Mouse (Mus musculus): ENCODE data around the gene Prss57.

The Prss57 gene

DNA sequence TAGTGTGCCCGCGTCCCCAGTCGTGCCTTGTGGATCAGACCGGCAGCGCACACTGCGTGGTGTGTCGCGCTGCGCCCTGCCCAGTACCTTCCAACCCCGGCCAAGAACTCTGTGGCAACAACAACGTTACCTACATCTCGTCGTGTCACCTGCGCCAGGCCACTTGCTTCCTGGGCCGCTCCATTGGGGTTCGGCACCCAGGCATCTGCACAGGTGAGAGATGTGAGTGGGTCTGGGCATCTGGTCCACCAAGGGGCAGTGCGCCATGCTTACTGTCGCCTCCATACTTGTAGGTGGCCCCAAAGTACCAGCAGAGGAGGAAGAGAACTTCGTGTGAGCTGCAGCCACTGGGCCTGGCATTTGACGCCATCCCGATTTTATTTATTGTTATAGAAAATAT, 9.6 kb downstream of the Prss57 start:
- 26% methylated on average over 21 of the region's 21 CpGs for WGBS

DNA sequence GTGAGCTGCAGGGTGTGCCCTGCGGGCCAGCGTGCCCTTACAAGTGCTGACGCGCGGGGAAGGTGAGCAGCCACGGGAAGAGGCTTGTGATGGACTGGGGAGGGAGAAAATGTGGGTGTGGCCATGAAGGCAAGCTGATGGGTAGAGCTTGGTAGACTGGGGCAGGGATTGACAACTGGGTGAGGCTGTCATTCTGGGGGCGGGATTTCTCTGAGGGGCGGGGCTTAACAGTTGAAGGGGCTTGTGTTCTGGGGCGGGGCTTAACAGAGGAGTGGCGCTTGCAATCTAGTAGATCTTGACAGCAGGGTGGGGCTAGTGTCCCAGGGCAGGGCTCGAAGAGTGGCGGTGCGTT, 10.1 kb downstream of the Prss57 start:
- 3% methylated on average over 13 of the region's 13 CpGs for WGBS

DNA sequence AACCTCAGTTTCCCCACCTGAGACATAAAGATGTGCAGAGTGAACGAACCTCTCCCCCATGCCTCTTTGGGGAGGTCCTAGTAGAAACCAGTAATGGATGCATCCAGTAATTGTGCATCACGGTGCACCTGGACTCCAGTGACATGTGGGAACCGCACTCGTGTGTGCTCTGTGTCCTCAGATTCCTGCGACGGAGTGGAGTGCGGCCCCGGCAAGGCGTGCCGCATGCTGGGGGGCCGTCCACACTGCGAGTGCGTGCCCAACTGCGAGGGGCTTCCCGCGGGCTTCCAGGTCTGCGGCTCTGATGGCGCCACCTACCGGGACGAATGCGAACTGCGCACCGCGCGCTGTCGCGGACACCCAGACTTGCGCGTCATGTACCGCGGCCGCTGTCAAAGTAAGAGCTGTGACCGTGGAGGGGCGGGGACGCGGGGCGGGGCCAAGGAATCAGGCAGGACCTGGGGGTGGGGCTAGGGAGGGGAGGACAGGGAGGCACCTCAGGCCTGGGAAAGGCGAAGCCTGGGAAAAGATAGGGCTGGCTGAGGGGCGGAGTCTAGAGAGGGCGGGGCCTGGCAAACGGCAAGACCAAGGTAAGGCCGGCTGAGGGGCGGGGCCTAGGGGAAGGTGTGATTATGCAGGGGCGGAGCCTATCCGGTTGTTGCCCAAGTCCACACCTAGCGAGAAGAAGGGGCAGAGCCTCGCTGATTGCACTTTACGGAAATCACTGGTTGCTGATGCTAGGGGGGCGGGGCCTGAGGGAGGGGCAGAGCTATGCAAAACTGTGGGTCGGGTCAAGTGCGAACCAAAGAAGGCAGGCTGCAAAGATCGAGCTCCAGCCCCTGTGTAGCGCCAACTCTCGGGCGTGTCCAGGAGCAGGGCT, 10.7 kb downstream of the Prss57 start:
- 1% methylated on average over 55 of the region's 55 CpGs for WGBS

DNA sequence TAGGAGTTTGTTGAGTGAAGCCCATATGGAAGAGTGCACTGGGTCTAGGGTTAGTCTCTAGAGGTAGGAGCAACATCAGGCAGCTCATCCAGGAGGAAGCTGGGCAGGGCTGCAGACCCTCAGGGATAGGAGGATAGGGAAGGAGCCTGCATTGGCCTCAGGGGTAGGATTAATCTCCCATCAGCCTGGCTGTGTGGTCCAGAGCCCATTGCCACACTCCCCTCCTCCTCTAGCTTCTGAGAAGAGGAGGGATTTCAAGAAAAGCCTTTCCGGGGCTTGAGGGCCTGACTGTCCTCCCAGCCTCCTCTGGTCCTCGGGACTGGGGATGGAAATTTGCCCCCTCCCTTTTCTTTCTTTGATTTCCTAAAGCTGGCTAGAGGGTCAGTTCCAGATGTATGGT, 11.6 kb downstream of the Prss57 start:
- WGBS, result 29% methylated on average over 2 of the region's 2 CpGs

DNA sequence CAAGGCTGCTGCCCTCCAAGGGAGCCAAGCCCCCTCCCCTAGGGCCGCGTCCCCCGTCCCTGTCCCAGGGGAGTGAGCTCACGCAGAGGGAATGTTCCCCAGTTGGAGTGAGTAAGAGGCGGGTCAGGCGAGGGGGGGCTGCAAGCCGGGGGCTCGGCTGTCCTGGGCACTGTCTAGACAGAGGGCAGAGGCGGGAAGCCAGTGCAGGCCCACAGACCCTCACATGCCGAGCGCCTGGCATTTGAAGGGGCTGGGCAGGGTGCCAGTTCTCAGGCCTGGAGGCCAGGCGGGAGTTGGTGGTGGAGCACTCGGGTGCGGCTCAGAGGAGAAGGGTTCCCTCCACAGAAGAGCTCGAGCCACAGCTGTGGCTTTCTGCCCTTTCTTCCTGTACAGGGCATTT, 12.8 kb downstream of the Prss57 start:
- WGBS, result 27% methylated on average over 15 of the region's 15 CpGs

DNA sequence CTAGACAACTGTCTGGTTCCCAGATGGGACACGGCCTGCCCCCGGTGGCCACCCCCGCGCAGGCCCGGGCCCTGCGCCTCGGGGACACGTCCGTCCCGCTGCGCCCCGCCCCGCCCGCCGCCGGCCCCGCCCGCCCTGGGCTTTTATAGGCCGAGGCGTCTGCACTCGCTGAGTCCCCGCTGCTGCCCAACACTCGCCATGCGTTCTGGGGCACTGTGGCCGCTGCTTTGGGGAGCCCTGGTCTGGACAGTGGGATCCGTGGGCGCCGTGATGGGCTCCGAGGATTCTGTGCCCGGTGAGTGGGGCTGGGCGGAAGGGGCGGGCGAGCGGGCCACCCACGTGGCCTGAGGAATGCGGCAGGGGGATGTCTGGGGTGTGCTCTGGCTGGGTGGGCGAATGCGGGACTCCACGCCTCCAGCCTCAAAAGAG, 13.6 kb downstream of the Prss57 start, which contains the start of gene Fstl3:
Gene Fstl3 (plus strand): TSS at position 170 of the 429 bp plus-strand sequence.
- 5% methylated on average over 39 of the region's 39 CpGs for WGBS

DNA sequence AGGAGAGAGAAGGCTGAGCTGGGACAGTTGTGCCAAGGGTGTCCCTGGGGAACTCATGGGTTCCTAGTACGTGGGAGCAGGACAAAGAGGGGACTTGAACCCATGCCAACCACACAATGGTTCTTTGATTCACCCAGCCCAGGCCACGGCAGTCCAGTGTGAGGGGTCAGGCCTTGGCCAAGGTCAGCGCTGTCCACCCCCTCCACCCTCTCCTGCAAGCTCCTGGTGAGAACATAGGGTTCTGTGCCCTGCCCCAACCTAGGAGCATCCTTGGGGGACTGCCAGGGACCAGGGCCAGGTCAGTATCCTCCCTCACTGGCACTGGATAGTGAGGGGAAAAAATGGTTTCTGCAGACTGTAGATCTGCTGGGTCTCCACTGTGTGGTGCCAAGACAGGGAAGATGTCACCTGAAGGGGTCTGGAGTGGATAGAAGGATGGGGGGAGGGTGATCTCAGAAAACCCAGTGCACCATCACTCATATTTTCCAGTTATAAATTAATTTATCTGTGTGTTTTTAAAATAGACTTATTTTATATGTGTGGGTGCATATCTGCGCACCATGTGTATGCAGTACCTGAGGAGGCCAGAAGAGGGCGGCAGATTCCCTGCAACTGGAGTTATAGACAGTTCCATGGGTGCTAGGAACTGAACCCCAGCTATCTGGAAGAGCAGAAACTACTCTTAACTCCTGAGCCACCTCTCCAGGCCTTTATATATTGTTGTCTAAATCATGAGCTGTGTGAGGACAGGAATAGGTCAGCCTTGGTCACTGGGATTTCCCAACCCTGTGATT, 16.1 kb downstream of the Prss57 start:
- 47% methylated on average over 5 of the region's 5 CpGs for WGBS

DNA sequence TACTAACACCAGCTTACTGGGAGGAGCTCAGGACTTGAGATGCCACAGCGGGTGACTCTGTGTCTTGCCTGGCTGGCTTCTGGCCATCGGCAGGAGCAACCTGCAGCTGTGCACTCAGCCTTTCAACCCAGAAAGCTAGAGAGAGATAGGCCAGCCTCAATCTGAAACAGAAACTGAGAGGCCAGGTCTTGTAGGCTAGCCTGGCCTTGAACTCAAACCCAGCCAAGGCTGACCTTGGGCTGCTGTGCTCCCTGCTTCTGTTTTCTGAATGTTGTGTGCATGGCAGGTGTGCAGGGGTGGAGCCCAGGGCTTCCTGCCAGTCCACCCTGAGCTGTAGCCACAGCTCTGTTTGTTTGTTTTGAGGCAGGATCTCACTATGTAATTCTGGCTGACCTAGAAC, 17.6 kb downstream of the Prss57 start:
- WGBS, result 92% methylated on average over 2 of the region's 2 CpGs

DNA sequence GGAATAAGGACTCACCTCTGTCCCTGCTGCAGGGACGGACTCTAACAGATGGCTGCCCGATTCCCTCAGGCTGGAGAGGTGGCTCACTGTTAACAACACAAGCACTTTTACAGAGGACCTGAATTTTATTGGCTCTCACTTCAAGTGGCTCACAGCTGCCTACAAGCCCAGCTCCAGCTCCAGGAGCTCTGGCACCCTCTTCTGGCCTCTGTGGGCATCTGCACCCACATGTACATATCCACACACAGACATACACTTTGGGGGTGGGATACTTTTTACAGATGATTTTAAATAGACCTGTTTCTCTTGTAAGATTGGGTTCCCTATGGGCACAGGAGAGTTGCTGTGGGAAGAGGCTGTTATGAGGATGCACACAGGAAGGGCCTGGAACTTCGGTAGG, 18.4 kb downstream of the Prss57 start:
- 88% methylated on average over 3 of the region's 3 CpGs for WGBS

DNA sequence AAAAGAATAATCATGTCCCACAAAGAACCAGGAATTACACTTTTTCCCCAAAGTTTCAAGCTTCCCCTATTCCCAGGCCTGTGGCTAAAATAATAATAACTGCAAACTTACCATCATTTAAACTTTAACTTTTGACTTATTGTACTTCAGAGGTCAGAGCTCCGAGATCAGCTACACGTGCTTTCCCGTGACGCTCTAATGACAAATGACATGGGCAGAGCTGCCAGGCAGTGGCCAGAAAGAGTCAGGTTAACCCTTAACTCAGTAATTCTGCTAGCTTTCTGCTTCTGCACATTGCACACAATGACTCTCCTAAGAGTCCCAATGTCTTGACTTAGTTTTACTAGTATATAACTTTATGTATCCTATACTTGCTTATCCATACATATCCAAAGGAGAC, 21.4 kb downstream of the Prss57 start:
- 88% methylated on average over 4 of the region's 4 CpGs for WGBS

DNA sequence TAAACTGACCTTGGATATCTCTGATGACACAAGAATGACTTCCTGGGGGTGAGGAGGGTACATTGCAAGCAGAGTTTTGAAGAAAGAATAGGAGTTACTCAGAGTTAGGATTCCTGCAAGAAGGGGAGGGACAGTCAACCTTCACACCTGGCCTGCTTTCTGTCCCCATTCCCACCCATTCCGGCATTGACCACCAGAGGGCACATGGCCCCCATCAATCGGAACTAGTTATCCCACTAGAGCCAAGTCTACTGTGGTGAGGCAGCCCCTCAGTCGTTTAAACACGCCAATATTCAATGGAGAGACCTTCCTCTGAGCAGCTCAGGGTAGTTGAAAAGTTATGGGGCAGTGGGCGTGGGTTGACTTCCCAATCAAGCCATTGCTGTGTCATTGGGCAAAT, 22.4 kb downstream of the Prss57 start:
- 0% methylated on average over 5 of the region's 5 CpGs for WGBS

DNA sequence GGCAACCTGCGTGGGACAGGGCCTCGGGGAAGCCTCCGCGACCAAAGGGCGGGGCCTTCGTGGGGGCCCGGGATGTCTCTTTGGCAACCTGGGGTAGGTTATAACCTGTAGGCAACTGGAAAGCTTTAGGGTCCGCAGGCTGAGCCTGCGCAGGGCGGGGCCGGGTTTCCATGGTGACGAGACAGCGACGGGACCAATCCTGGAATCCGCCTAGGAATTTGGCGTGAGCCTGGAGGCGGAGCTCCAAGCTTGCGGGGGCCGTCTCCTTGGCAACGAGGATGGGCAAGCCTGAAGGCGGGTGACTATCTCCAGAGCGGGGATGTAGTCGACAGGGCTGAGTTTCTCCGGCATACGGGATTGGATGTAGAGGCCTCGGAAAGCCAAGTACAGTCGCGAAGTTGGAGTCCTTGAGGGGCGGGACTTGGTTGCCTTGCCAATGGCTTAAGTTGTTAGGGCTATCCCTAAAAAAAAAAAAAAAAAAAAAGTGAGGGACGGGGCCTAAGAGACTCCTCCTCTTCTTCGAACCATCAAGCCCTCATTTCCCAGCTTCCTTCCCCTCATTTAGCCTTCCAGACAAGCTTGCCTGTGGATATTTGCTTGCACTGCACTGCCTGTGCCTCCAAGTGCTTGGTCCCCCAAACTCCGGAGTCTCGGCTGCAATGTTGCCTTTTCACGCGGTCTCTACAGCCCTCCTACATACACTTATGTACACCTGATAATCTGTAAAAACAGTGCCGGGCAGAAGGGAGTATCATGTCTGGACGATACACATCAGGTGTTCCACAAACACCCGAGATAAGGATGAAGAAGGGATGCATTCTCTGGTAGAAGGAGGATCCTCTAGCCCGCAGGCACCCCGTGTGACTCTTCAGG, 23.2 kb downstream of the Prss57 start:
- WGBS, result 4% methylated on average over 40 of the region's 40 CpGs

DNA sequence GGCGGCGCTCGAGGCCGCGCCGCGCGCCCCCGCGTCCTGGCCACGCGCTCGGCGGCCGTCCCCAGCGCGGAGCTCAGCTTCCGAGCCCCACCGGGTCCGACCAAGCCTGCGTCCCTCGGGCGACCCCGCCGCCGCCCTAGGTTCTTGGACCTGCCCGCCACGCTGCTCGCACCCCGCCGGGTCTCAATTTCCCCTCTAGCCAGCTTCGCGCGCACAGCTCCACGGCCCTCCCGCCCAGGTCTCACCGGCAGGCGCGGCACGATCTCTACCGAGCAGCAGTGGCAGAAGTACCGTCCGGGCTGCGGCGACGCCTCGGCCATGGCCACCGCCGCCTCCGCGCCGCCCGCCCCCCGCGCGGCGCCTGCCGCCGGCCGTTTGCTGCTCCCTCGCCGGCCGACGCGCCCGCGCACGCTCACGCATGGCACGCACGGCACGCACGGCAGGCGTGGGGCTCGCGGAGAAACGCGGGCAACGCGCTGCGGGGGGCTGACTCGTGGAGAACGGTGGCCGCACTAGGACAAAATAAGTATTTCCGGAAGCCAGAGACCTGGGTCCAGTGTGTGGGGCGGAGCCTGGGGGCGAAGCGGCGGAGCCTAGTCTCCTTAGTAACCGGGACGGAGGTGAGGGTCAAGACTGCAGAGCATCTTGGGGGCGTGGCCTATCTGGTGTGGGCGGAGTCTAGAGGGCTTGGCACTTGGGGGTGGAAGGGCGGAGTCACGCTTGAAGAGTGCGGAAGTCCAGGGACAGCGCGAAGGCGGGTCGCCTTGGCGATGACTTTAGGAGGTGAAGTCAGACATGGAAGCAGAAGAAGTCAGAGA, 24.0 kb downstream of the Prss57 start, which contains the start of gene Rnf126:
Gene Rnf126 (minus strand): TSS at position 445 of the 818 bp plus-strand sequence.
- under 1% methylated on average over 97 of the region's 101 CpGs for WGBS

DNA sequence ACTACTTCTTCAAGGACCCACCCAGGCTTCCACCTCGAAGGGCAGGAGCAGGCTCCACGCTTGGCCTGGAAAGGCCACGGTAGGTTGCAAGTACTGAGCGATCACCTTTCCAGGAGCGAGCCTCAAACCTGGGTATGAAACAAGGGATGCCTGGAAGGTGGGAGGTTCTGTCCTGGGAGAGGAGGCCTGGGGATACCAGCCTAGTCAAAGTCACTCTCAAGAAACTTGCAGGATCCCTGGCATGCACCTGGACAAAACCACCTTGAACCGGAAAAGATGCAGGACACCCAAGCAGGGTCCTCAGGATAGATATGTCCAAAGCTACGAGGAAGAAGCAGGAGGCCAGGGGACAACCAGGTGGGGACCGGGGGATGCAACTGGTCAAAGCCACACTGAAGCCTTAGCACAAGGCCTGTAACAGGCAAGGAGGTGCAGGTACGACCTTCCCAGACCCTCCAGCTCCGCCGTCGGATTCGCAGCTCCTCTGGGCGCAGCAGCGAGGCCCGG, 24.7 kb downstream of the Prss57 start:
- WGBS, result 5% methylated on average over 16 of the region's 16 CpGs

DNA sequence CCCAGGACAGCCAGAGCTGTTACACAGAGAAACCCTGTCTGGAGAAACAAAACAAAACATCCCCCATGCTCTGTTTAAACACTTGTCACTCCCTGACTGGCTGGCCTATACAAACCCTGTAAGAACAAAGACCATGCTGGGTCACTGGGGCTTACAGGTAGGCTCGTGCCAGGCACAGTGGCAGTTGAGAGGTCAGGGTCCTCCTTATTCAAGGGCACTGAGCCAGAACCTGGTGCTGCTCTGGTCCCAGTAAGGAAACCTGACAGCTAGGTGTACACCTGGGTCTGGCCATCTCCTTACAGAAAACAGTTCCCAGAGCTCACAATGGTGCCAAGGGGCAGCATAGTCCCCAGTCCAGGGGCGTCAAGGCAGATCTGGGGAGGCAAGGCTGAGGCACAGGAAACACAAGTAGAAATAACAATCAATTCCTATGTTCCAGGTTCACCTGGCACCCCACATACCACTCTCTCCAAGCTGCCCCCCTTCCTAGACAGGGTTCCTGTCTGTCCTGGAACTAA, 25.5 kb downstream of the Prss57 start:
- 67% methylated on average over 2 of the region's 2 CpGs for WGBS

DNA sequence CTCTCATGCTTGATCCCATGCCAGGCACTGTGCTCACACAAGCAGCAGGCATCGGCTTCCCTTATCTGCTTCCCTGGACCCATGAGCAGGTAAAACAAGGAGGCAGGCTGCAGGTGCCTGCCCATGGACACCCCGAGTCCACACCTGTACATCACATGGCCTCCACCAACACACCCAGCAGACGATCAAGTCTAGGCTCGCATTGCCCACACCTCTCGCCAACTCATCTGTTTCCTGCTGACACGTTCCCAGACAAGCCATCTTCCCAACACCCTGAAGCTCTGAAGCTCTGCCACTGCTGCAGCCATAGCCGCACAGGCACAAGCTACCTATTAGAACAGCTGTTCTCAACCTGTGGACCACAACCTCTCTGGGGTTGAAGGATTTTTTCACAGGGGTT, 26.5 kb downstream of the Prss57 start:
- WGBS, result 40% methylated on average over 7 of the region's 7 CpGs

DNA sequence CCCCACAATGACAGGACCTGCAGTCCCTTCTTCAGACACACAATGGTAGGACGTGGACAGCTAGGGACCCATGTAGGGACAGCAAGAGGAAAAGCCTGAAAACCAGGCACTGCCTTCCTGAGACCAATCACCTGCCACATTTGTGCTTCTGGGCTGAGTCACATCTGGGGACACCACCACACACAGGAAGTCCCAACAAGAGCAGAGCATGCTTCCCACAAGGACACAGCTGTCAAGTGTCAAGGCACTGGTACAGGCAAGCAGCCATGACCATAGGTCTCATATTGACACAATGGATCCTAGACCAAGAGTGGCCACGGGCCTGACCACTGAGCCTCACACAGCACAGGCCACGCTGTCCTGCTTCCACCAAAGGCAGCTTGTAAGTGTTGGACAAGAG, 27.9 kb downstream of the Prss57 start:
- WGBS, result 85% methylated on average over 3 of the region's 3 CpGs

DNA sequence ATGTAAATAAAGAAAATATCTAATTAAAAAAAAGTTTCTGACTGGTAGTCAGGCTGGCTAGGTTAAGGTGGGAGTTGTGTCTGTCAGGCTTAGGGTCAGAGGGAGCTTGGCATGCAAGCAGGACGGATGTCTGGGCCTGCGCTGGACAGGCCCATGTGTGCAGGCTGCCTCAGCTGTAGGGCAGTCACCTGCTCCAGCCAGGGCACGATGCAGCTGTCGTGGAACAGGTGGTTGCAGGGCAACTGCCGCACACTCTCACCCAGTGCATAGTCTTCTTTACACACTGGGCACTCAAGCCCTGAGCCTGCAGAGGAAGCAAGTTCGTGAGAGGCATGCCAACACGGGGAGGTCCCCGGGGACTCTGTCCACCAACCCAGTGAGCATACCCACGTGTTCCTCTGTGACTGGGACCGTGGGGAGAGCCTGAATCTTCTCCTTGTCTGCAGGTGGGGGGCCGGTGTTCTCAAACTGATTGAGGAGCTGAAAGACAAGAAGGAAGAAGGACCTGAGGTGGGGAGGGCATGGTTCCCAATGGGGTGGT, 30.1 kb downstream of the Prss57 start:
- 92% methylated on average over 11 of the region's 11 CpGs for WGBS

DNA sequence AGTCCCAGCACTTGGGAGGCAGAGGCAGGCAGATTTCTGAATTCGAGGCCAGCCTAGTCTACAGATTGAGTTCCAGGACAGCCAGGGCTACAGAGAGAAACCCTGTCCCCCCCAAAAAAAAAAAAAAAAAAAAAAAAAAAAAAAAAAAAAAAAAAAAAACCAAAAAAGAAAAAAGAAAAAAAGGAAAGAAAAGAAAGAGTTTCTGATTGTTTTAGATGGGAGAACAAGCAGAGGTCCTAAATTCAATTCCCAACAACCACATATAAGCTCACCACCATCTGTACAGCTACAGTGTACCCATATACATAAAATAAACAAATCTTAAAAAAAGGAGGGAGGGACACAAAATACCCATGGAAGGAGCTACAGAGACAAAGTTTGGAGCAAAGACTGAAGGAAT, 31.1 kb downstream of the Prss57 start:
- 78% methylated on average over 1 of the region's 1 CpGs for WGBS

DNA sequence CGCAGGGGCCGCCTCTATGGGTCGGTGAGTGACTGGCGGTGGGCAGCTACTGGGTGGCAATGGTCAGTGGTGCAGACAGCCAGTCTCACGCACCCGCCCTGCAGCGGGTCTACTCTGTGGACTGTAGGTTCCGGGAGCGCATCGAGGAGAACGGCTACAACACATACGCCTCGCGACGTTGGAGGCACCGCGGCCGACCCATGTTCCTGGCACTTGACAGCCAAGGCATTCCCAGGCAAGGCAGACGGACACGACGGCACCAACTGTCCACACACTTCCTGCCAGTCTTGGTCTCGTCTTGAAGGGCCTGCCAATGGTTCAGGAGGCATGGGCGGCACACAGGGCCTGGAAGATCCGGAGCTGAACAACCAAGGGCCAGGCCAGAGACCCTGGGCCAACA, 34.1 kb downstream of the Prss57 start:
- 91% methylated on average over 24 of the region's 24 CpGs for WGBS

All from cerebral cortex, adult 2 months (tissue).